Mouse (Mus musculus) R1 (cell line): ENCODE measurements at regions not wholly inside any gene's neighbourhood (a gene's known extent, or its start where the extent isn't known, plus 50 kb on each side); places are given as distances from the start of the nearest gene placed in this dataset.
A peak's percentile ranks its signal among the peaks of the same experiment; 100 is the strongest.

Source experiments
- DNase-seq: peaks from one replicate; pipeline ENCODE4 v3.0.0-alpha.2; 2018; ENCODE audit warnings: low read depth, low spot score

DNA sequence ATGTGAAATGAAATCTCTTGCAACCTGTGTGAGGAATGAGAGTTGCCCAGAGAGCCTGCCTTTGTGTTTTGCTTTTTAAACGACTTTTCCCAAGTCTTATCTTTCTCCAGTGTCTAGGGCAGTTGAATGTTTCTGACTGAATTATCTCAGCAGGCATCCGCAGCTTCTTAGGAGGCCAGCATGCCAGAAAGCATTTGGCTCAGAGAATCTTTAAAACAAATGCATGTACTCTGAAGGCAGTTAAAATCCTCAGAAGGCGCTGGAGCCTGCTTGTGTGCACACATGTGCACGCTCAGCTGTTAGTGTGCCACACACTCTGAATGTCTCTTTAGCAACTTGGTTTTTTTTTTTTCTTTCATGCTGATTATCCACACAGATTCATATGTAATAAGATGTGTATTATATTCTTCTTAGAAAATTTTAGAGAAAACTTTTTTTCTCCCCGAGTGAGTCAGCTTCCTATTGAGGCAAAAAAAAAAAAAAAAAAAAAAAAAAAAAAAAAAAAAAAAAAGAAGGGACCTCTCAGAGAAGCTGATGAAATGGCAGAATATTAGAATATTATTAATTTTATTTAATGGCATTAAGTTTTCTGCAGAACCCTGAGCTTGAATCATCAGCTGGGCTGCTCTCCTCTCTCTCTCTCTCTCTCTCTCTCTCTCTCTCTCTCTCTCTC is 201.9 kb downstream of the Tmem38b start:
- no peak for DNase-seq

DNA sequence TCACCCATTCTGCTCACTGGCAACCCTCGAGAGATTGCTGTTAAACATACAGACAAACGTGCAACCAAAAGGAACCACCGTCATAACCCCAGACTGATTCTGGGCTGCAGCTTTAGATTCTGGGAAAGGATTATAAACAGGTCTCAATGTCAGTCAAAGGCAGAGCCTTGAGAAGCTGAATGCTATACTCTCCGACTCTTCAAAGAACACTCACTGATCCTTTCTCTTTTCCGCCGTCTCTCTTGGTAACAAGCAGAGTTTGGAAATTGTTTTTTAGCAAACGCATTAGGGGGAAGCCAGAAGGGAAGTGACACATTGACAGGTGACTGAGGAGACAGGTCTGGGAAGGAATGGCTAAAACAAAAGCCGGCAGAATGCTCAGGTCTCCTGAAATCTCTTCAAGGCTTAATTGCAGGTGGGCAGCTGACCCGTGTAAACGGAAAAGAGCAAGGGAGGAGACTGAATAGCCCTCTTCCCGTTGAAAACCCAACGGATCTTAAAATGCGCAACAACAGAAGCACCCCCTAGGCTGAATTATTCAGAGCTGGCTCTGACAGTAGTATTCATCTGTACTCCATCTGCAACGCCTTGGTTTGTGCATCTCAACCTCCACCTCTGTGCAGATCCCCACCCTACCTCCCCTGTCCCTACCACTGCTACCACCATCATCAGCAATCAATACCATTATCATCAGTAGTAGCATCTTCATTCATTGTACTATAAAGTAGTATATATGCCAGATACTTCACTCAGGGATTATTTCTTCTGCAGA is 219.6 kb downstream of the Tmem38b start:
- DNase-seq = peak; percentile 25

DNA sequence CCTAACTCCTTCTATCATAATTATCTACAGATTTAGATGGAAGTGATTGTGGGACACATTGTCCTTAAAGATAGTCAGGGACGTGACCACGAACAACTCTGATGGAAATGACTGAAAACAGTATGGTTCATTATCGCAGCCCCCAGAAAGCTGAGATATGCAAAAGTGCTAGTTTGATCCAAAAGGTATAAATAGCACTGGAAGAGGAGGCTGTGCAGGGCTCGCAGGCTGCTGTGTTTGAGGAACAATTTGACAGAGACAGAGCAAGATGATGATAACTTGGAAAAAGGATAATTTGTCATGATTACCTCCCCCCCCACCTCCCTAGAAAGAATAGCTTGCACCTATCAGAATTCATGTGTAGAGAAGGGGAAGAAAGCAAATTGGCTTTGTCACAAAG is 238.5 kb downstream of the Tmem38b start:
- DNase-seq = no peak

DNA sequence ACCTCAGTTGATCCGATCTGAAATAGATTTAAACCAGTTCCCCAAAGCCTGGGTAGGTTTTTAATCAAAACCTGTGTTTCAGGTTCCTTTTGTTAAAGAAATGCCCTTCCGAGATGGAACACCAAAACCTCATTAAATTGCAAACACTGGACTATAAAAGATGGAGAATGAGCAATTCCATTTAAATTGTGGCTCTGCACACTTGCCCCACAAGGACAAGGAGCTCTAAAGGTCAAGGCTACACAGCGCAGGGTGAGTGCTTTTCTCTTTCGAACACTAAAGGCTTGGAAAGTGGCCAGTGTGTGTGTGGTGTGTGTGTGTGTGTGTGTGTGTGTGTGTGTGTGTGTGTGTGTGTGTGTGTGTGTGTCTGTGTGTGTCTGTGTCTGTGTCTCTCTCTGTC is 246.1 kb downstream of the Tmem38b start:
- DNase-seq = peak; percentile 87

DNA sequence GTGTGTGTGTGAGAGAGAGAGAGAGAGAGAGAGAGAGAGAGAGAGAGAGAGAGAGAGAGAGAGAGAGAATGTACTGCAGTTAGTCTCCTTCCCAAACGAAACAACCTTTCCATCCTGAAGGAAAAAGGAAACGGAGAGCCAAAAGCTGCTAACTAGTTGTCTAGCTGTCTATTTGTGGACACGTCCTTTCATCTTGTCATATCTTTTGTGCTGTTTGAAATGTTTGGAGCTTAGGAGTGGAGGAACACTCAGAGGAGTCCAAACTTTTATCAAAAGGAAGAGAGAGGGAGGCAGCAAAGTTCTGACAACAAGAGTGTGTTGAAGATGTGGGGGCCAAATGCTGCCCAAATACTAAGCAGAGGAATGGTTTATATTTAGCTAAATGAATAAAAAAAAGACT is 246.6 kb downstream of the Tmem38b start:
- peak; percentile 65 for DNase-seq

DNA sequence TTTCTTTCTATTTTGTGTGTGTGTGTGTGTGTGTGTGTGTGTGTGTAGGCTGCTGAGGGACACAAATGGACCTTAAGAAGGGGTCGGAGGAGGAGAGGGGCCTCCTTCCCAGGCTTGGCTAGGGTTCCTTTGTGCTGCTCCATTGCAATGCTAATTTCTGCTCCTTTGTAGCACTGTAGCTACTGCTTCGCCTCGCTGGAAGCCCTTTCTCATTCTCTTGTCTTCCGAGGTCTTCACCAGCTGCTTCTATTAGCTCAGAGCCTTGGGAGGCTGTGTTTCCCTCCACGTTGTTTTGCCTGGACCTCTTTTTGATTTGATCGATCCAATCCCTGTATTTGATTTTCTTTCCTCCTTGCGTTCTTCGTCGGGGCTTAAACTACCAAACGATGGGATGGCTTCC is 247.1 kb downstream of the Tmem38b start:
- peak; percentile 95 for DNase-seq

DNA sequence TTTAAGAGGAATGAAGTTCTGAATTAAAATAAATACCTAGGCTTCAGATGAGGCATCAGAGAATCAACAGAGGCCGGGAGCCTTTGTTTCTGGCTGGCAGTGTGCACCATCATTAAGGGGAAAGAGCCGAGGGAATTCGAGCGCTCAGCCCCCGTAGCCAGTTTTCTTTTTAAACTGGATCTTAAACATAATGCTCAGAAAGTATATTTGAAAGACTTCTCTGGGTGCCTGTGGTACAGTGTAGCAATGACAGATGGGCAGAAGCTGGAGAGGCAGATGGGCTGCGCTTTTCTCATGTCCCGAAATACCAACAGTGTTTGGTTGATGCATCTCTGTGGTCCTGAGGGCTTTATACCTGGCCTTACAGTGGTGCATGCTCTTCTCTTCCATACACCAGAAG is 247.6 kb downstream of the Tmem38b start:
- DNase-seq = no peak

DNA sequence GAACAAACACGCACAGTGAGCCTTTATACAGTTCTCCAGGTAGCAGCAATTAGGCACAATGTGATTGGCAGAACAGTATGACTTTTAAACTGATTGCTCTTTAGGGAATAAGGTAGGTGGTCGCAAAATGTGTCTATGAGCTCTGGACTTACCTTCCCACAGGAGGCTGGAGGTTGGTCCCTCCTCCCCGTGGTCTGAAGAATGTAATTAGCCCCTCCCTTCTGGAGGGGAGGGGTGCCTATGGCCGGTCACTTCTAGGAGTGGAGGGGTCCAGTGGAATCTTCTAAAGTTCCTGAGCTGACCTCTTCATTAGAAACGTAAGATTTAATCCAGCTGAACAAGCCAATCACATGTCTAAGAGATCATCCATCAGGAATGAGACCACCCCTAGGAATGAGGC is 248.4 kb downstream of the Tmem38b start:
- peak; percentile 53 for DNase-seq

DNA sequence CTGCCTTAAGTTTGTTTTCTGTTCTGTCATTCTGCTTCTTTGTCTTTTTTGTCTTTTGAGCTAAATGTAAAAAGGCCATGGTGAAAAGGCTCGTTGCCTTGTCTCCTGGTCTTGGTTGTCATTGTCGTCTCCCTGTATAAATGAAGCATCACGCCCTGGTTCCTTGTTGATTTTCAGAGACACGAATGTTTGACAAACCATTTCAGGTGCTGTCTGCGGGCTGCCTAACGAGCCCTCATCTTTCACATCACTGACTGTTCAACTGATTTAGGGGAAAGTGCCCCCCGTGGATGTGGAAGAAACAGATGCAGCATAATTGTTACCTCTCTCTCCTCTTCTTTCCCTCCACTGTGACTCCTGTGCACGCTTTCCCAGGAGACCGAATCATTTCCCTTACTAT is 254.7 kb downstream of the Tmem38b start:
- DNase-seq = no peak

DNA sequence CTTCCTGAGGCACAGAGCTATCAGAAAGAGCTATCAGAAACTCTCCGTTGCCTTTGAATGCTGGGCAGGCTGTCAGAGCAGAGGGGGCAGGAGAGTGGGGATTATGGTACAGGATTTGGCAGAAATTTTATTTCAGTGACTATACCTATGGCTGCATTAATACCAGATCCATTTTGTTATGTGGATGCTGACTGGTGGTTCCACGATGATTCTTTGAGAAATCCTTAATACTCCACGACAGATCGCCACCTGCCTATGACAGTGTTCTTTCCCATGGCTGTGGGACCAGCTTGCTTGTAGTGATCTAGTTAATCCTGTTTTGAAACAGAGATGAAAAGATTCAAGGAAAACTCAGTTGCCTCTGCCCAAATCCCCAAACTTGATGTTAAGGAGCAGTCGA is 255.6 kb downstream of the Tmem38b start:
- no peak for DNase-seq

DNA sequence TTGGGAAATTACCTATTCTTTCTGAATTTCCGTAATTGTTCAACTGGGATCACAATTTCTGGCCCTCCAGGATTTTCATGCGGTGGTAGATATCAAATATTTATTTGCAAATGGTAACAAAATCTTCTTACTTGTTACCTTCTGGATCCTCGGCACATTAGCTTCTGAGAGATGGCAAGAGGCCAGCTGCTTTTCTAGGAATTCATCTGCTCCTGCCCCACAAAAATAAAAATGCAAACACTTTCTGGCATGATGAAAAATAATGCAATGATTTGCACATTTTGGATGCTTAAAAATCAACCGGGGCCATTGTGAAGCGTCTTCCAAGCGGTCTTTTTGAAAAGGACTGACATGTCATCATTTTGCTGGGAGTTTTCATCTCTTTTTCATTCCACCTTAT is 258.9 kb downstream of the Tmem38b start:
- no peak for DNase-seq

DNA sequence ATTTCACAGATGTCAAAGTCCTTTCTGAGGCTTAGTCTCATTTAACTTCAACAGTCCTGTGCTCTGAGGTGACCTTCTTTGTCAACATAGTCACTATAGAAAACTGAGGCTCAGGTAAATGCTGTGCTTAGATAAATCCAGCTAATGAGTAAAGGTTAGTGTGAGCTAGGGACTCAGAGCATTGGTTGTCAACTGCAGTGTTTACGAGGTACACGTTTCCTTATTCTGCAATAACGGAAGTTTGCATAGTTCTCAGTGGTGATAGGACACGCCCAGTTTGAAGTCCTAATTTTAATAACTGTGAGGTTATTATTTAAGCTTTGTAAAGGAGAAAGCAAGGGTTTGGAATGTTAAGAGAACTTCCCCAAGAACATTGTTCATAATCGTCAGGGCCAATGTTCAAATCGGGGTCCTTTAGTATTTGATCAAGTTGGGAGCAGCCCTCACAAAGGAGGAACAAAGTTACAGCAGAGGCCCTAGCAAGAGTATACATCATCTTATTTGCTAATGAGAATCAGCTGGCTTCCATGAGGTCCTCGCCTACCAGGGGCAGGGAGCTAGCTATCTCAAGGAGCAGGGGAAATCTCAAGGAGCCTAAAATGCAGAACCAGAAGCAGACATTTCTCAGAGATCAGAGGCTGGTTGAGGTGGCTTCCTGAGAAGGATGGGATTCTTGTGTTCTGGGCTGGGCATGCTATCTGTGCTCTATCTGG is 268.6 kb downstream of the Tmem38b start:
- no peak for DNase-seq

DNA sequence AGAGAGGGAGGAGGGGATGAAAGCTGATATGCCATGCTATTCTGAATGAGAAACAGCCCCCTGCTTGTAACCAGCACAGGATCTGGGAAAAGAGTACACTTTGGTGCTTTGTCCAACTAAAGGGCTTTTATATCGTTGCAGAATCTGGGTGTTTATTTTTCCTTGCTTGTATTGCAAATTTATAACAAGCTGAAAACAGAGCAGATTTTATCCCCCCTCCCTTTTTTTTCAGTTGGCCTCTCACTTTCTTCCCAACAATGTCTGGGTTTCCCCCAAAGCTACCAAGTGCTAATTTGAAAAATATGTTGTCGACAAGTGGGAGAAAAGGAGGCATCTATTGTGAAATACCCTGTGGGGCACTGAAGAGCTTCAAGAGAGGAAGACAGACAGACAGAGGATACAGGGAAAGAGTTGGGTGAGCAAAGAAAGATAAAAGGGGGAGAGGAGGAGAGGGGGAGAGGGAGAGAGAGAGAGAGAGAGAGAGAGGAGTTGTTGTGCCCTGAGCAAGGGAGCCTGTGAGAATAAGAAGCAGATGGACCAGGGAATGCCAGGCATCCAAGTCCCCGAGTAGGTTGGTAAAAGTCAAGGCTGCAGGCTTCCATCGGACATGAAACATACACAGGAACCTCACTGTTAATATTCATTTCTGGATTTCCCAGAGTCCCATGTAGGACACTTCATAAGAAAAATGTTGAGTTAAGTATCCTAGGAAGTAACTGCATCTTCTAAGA is 269.5 kb downstream of the Tmem38b start:
- no peak for DNase-seq

DNA sequence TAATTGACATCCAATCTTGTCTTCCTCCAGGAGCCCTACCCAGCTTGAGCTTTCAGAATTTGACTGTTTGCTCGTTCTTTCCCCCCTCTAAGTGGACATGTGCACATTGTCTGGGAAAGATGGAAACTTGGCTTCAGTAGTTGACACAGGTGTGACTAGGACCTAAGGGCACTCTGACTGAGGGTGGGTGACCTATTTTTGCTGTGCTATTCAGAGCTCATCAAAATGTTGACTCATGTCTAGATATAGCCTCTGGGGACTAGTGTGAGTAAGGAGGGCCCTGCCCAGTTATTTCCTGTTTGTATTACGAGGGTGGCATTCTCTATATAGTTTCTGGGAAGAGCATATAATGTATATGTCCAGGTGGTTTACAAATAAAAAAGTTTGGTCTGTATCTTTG is 271.7 kb downstream of the Tmem38b start:
- DNase-seq = no peak

DNA sequence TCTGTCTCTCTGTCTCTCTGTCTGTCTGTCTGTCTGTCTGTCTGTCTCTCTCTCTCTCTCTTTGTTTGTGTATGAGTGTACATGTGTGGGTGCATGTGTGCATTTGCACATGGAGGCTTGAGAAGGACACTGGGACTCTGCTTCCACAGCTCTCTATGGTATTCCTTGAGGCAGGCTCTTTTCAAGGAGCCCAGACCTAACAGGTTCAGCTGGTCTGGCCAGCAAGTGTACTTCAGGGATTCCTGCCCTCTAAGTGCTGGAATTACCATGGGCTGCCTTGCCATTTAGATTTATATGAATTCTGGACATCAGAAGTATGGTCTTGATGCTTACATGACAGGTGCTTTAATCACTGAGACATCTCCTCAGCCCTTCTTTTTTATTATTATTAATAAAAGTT is 274.4 kb downstream of the Tmem38b start:
- no peak for DNase-seq

DNA sequence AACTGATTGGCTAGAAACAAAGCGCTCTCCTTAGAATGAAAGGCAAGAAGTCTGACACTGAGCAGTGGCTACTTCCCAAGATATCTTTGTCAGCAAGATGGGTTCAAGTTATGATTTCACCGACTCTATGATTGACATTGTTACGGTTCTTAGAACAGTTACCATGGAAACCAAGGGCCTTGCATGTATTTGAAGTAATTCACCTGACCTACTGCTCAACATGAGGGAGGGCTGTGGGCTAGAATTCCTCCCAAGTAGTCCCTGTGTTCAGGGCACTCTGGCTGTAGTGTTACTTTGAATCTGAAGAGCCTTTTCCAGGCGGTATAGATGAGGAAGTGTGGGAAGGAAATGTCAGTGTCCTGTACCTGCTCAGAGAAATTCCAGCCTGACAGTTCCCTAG is 281.1 kb downstream of the Tmem38b start:
- no peak for DNase-seq

DNA sequence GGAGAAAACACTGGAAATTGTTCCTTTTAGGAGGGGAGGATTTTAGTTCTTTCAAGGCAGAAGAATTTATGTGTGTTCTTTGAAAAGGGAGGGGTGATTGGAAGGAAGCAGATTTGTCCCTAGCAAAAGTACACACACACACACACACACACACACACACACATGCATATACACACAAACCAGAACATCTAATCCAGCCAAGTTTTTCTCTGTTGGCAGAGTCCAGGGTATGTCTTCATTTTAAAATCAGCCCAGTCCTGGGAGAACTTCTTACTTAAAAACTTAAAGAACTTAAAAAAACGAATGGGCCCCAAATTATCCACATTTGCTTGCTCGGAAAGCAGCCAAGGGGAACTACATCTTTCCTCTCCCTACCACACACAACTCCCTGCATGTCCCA is 290.5 kb downstream of the Tmem38b start:
- DNase-seq = no peak

DNA sequence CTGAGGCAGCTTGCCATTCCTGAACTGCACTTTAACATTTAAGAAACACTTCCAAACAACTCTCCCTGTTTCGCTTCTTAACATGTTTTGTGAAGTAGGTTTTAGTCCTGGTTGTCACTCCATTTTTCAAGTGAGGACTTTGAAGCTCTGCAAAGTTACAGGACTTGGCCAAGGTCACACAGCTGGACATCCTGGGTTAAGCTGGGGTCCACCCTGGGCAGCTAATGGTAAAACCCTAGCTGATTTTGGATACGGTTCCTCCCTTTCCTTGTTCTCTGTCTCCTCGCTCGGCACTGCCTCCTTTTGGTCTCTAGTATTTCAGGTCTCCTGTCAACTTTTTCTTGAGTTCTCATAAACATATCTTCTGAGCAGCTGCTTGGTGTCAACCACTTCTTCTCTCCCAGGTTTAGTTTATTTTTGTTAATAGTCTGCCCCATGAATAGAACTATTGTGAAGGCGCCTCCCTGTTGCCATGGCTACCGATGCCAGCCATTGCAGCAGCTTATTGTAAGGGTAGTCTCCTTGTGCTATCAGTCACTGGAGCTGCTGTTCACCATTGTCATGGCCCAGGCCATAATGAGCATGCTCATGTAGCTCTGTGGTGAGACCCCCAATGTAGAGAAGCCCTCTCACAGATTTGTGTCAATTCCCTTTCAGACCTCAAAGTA is 292.5 kb downstream of the Tmem38b start:
- peak; percentile 17 for DNase-seq

DNA sequence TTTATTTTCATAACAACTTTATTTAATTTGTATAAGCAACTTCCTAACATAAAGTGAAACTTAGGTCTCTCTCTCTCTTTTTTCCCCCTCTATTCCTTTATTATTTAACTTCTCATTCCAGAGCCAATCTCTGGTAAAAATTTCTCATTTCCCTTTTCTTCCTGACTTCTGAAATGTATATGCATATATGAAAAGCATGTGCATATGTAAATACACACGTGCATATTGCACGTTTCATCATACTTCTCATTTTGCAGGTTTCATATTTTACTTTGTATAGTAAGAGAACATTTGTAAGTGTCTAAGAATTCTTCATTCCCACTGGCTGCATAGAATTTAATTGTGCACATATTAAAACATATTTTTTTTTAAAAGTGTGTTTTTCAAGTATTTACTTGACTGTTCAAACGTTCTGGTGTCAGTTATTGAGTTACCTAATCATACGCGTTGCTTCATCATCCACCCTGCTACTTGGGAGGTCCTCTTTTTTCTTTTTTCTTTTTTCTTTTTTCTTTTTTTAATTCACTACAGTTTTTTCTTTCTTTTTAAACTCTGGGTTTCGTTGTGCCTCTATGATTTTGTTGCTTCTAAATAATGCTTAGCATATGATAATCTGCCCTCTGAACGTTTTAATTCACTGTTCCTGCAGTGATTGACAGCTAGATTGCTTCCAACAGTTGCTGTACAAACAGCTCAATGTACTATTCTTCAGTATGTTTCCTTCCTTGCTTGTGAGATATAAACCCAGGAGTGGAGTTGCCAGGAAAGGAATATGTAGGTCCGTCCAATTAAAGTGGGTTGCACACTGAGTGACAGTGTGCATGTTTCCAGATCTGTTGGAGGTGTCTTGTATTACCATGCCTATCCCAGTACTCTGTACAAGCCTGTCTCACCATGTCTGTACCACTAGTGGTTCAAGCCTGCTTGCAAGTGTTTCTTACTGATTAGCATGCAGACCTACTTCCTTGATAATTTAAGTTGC is 303.2 kb downstream of the Tmem38b start:
- no peak for DNase-seq

DNA sequence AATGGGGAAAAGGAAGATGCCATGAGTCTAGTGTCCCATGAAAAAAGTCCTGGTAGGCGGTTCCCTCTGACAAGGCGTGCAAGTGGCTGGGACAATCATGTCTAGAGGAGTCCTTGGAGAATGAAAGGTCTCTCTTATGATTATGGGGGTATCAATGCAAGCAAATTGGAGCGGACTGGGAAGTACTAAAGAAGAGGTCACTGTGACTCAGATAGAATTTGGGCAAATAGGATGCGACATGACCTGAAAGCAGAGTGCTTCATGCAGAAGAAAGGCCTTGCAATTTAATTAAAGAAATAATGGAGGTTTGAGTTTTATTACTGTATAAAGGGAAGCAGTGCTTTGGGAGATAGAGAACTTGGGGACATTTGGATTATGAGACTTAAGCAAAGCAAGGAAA is 330.3 kb downstream of the Tmem38b start:
- no peak for DNase-seq
